Mouse (Mus musculus): ENCODE measurements at regions not wholly inside any gene's neighbourhood (a gene's known extent, or its start where the extent isn't known, plus 50 kb on each side); places are given as distances from the start of the nearest gene placed in this dataset.

GRCm38 (mm10) chr17:51653881-51654280 lies 179.2 kb downstream of the Satb1 start:
- TF ChIP-seq CTCF (IDR thresholded peaks at IDR 0.05; ENCODE audit: low read depth, low read length) (no peak), POLR2A (IDR thresholded peaks at IDR 0.05; ENCODE audit: extremely low read depth, insufficient read depth, low read length) (no peak)
